Mouse (Mus musculus) liver, embryonic 15.5 days (tissue): ENCODE data around the gene Slc29a3. TPM values are rescaled to one million over a fixed set of nuclear protein-coding genes. Genes with fewer than 3 reads are reported as not detected.

Experiments used
- ATAC-seq: fragments of 200-750 bp; cut with Nextera tagmentation; 2 replicates; pipeline ENCODE4 v1.8.0; 2017; ENCODE audit warnings: moderate number of reproducible peaks, mild to moderate bottlenecking, moderate library complexity; ENCODE audit not compliant: insufficient read depth
- H3K27ac ChIP-seq: fragments of 300-500 bp; sonication (generic); replicated peaks from 2 replicates; pipeline ENCODE4 v1.5.1; 2015; ENCODE audit warnings: mild to moderate bottlenecking, inconsistent platforms
- H3K27me3 ChIP-seq: fragments of 300-500 bp; sonication (generic); 2 replicates; pipeline ENCODE4 v1.6.1; 2015; ENCODE audit warnings: mild to moderate bottlenecking, inconsistent platforms
- H3K36me3 ChIP-seq: fragments of 300-500 bp; sonication (generic); replicated peaks from 2 replicates; pipeline ENCODE4 v1.6.1; 2015; ENCODE audit warnings: moderate library complexity, mild to moderate bottlenecking, inconsistent platforms
- H3K4me1 ChIP-seq: fragments of 300-500 bp; sonication (generic); replicated peaks from 2 replicates; pipeline ENCODE4 v1.6.1; 2015; ENCODE audit warnings: inconsistent platforms
- H3K4me2 ChIP-seq: fragments of 300-500 bp; sonication (generic); 2 replicates; pipeline ENCODE4 v1.6.1; 2015; ENCODE audit warnings: moderate library complexity, mild to moderate bottlenecking, inconsistent platforms
- H3K4me3 ChIP-seq: fragments of 300-500 bp; sonication (generic); replicated peaks from 2 replicates; pipeline ENCODE4 v1.5.1; 2015; ENCODE audit warnings: mild to moderate bottlenecking, inconsistent platforms
- H3K9ac ChIP-seq: fragments of 300-500 bp; sonication (generic); 2 replicates; pipeline ENCODE4 v1.6.1; 2015; ENCODE audit warnings: moderate library complexity, mild to moderate bottlenecking, inconsistent platforms
- H3K9me3 ChIP-seq: fragments of 300-500 bp; sonication (generic); replicated peaks from 2 replicates; pipeline ENCODE4 v1.6.1; 2016; ENCODE audit warnings: inconsistent platforms
- WGBS: fragments of 180-500 bp; shearing (Covaris S2); methylation state at CpG from one replicate; pipeline ENCODE4 v1.1.7; 2015; ENCODE audit warnings: mixed read lengths; ENCODE audit not compliant: insufficient replicate concordance; 5-methylcytosine and 5-hydroxymethylcytosine counted together
- polyA plus RNA-seq: library from polyadenylated mRNA; unstranded; fragments of >200 nt; fragmentation: Nextera tagmentation; extraction: Ambion mirVana; gene quantifications from 2 replicates; pipeline ENCODE4 v1.2.1, GENCODE M21; 2015

Gene Slc29a3
- polyA plus RNA-seq, 1 experiment from 2014 or later = 3.7 TPM

GRCm38 (mm10) chr10:60792365-60792764 lies 39.8 kb upstream of the Slc29a3 start:
- H3K27ac ChIP-seq = no peak overlapping the region
- no peaks in the 10 kb centered on the region for H3K36me3 ChIP-seq
- WGBS = 37% methylated on average over 10 of the region's 10 CpGs
- H3K4me3 ChIP-seq = no peak overlapping the region
- H3K27me3 ChIP-seq = peaks cover 3% of the 10 kb centered on the region
- H3K4me2 ChIP-seq = no peak overlapping the region
- H3K9me3 ChIP-seq = no peaks in the 10 kb centered on the region
- H3K4me1 ChIP-seq = 0 out of 2 replicates have a peak, but pooled peaks cover 5% of the 10 kb centered on the region
- H3K9ac ChIP-seq = no peak overlapping the region
- no peak for ATAC-seq

- Histone ChIP-seq H3K36me3 (no peaks in the 10 kb centered on the region), H3K4me2 (no peak overlapping the region), H3K9ac (no peak overlapping the region), H3K4me3 (no peak overlapping the region), H3K27ac (no peak overlapping the region), H3K4me1 (0 out of 2 replicates have a peak, but pooled peaks cover 5% of the 10 kb centered on the region), H3K9me3 (no peaks in the 10 kb centered on the region), H3K27me3 (peaks cover 3% of the 10 kb centered on the region)
- 63% methylated on average over 6 of the region's 6 CpGs for WGBS
- ATAC-seq = no peak
These were observed 38.3 kb upstream of the Slc29a3 start for GRCm38 (mm10) chr10:60790912-60791311.

- no peak overlapping the region for H3K4me3 ChIP-seq
- no peak for ATAC-seq
- WGBS = 67% methylated on average over 16 of the region's 16 CpGs
These were observed 34.9 kb upstream of the Slc29a3 start for GRCm38 (mm10) chr10:60787303-60788074.

GRCm38 (mm10) chr10:60783608-60784007 lies 31.0 kb upstream of the Slc29a3 start:
- 54% methylated on average over 2 of the region's 2 CpGs for WGBS
- no peaks in the 10 kb centered on the region for H3K9me3 ChIP-seq
- H3K27me3 ChIP-seq = no peaks in the 10 kb centered on the region
- H3K36me3 ChIP-seq = no peaks in the 10 kb centered on the region
- no peaks in the 10 kb centered on the region for H3K4me1 ChIP-seq
- H3K27ac ChIP-seq = no peak overlapping the region
- no peak overlapping the region for H3K9ac ChIP-seq
- H3K4me3 ChIP-seq = no peak overlapping the region
- no peak for ATAC-seq
- H3K4me2 ChIP-seq = no peak overlapping the region

More at GRCm38 (mm10) chr10:60787303-60788074, 34.9 kb upstream of the Slc29a3 start:
- H3K9ac ChIP-seq = no peak overlapping the region
- no peak overlapping the region for H3K27ac ChIP-seq
- no peak overlapping the region for H3K4me2 ChIP-seq
- H3K9me3 ChIP-seq = no peaks in the 10 kb centered on the region
- no peaks in the 10 kb centered on the region for H3K4me1 ChIP-seq
- H3K36me3 ChIP-seq = no peaks in the 10 kb centered on the region
- no peaks in the 10 kb centered on the region; the same call in 1 of the 2 replicates for H3K27me3 ChIP-seq

- no peak for ATAC-seq
- Histone ChIP-seq H3K9me3 (no peaks in the 10 kb centered on the region), H3K27ac (no peak overlapping the region), H3K9ac (no peak overlapping the region), H3K4me1 (no peaks in the 10 kb centered on the region), H3K27me3 (no peaks in the 10 kb centered on the region), H3K36me3 (no peaks in the 10 kb centered on the region), H3K4me2 (no peak overlapping the region), H3K4me3 (no peak overlapping the region)
- 10% methylated on average over 9 of the region's 9 CpGs for WGBS
These were observed 27.0 kb upstream of the Slc29a3 start for GRCm38 (mm10) chr10:60779628-60780027.

- Histone ChIP-seq H3K27me3 (no peaks in the 10 kb centered on the region), H3K9ac (no peak overlapping the region), H3K4me3 (no peak overlapping the region), H3K4me1 (no peaks in the 10 kb centered on the region), H3K9me3 (no peaks in the 10 kb centered on the region), H3K27ac (no peak overlapping the region), H3K4me2 (no peak overlapping the region), H3K36me3 (no peaks in the 10 kb centered on the region)
- WGBS = 60% methylated on average over 12 of the region's 12 CpGs
- no peak for ATAC-seq
These were observed 25.9 kb upstream of the Slc29a3 start for GRCm38 (mm10) chr10:60778542-60778941.

GRCm38 (mm10) chr10:60775473-60775872 lies 22.9 kb upstream of the Slc29a3 start:
- Histone ChIP-seq H3K9me3 (no peaks in the 10 kb centered on the region), H3K36me3 (no peaks in the 10 kb centered on the region), H3K4me3 (no peak overlapping the region), H3K9ac (no peak overlapping the region), H3K27ac (no peak overlapping the region), H3K27me3 (no peaks in the 10 kb centered on the region), H3K4me2 (no peak overlapping the region), H3K4me1 (no peaks in the 10 kb centered on the region)
- WGBS = 58% methylated on average over 6 of the region's 6 CpGs
- no peak for ATAC-seq

- Histone ChIP-seq H3K36me3 (no peaks in the 10 kb centered on the region), H3K9me3 (no peaks in the 10 kb centered on the region), H3K27ac (no peak overlapping the region), H3K4me2 (no peak overlapping the region), H3K9ac (no peak overlapping the region), H3K4me1 (no peaks in the 10 kb centered on the region), H3K27me3 (no peaks in the 10 kb centered on the region), H3K4me3 (no peak overlapping the region)
- no peak for ATAC-seq
- whole genome bisulfite sequencing = 83% methylated on average over 13 of the region's 13 CpGs
These were observed 22.0 kb upstream of the Slc29a3 start for GRCm38 (mm10) chr10:60774616-60775015.

GRCm38 (mm10) chr10:60770855-60771254 lies 18.3 kb upstream of the Slc29a3 start:
- H3K4me2 ChIP-seq = no peak overlapping the region
- no peak for ATAC-seq
- H3K36me3 ChIP-seq = no peaks in the 10 kb centered on the region
- H3K9ac ChIP-seq = no peak overlapping the region
- no peak overlapping the region for H3K27ac ChIP-seq
- H3K4me1 ChIP-seq = no peaks in the 10 kb centered on the region
- no peak overlapping the region for H3K4me3 ChIP-seq
- H3K9me3 ChIP-seq = no peaks in the 10 kb centered on the region
- 67% methylated on average over 4 of the region's 4 CpGs for WGBS
- H3K27me3 ChIP-seq = no peaks in the 10 kb centered on the region

GRCm38 (mm10) chr10:60768614-60769013 lies 16.0 kb upstream of the Slc29a3 start:
- WGBS = 61% methylated on average over 7 of the region's 7 CpGs
- Histone ChIP-seq H3K4me1 (no peaks in the 10 kb centered on the region), H3K36me3 (no peaks in the 10 kb centered on the region)

GRCm38 (mm10) chr10:60767400-60767799 lies 14.8 kb upstream of the Slc29a3 start:
- H3K9me3 ChIP-seq = no peaks in the 10 kb centered on the region
- H3K4me1 ChIP-seq = no peaks in the 10 kb centered on the region
- WGBS = 56% methylated on average over 7 of the region's 7 CpGs
- no peak overlapping the region for H3K9ac ChIP-seq
- no peak overlapping the region for H3K27ac ChIP-seq
- H3K27me3 ChIP-seq = no peaks in the 10 kb centered on the region
- ATAC-seq = no peak
- no peaks in the 10 kb centered on the region for H3K36me3 ChIP-seq
- no peak overlapping the region for H3K4me3 ChIP-seq
- no peak overlapping the region for H3K4me2 ChIP-seq

More at GRCm38 (mm10) chr10:60768614-60769013, 16.0 kb upstream of the Slc29a3 start:
- Histone ChIP-seq H3K27ac (no peak overlapping the region), H3K27me3 (no peaks in the 10 kb centered on the region), H3K9ac (no peak overlapping the region), H3K4me3 (no peak overlapping the region), H3K9me3 (no peaks in the 10 kb centered on the region), H3K4me2 (no peak overlapping the region)
- ATAC-seq = no peak

- Histone ChIP-seq H3K4me1 (no peaks in the 10 kb centered on the region), H3K36me3 (no peaks in the 10 kb centered on the region), H3K4me3 (no peak overlapping the region), H3K9ac (no peak overlapping the region), H3K27ac (no peak overlapping the region), H3K27me3 (no peaks in the 10 kb centered on the region), H3K4me2 (no peak overlapping the region), H3K9me3 (no peaks in the 10 kb centered on the region)
- WGBS = 62% methylated on average over 1 of the region's 1 CpGs
- no peak for ATAC-seq
These were observed 9.5 kb upstream of the Slc29a3 start for GRCm38 (mm10) chr10:60762126-60762525.
